Mouse (Mus musculus): ENCODE measurements around the gene Ddx42.

DNA sequence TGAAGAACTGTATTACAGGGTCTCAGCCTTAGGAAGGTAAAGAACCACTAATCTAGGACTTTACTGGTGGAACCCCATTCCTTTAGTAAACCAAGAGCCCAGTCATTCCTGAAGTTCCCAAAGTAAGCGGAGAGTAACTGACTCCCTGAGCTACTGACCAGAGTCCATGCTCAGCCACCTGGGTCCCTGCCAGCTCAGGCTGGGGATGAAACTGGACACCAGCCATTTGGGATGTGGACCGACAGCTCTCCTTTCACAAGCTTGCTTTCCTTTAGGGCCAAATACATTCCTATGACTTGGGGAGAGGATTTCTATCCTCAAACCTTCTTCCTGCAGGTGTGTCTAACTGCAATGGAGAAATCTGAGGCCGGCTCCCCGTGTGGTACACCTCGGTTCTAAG is 42.4 kb upstream of the Ddx42 start:
- TF ChIP-seq POLR2A (IDR thresholded peaks at IDR 0.05; ENCODE audit: borderline replicate concordance, insufficient read depth, low read length) (no peak), CTCF (IDR thresholded peaks at IDR 0.05; ENCODE audit: borderline replicate concordance, insufficient read depth, low read depth, low read length) (no peak)

All from cerebellum, adult 2 months (tissue).